Mouse (Mus musculus) heart, adult 2 months (tissue): ENCODE results near the gene Ptprq.

Source experiments
- EP300 ChIP-seq: fragments of 200-500 bp; IDR thresholded peaks from 2 replicates; pipeline ENCODE4 v1.6.1; 2011; ENCODE audit warnings: low read depth, low read length, control low read depth; ENCODE audit not compliant: insufficient read depth
- POLR2A ChIP-seq: fragments of 200-500 bp; IDR thresholded peaks from 2 replicates; pipeline ENCODE4 v1.6.1; 2011; ENCODE audit warnings: mild to moderate bottlenecking, low read depth, low read length, control low read depth; ENCODE audit not compliant: insufficient read depth

DNA sequence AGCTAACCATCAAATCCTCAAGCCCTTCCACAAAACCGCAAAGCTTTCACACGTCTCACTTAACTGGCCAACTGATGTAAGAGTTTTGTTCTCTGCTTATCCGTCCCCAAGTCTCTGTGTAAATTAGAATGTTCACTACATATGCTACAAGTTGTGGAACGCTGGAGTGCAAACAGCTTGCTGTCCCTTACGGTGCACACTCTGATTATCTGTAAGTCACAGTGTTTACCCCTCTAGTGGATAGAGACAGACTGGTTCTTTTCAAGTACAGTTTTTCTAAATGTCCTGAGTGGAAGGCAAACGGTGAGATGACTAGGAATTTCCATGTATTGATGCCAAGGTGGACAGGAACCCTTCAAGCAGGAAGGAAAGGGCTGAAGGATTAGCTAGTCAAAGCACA, 32.1 kb upstream of the Ptprq start:
- no peak for TF ChIP-seq EP300
- no peak for TF ChIP-seq POLR2A
